Mouse (Mus musculus): ENCODE results near the gene Kcnj9. TPM values are rescaled to one million over a fixed set of nuclear protein-coding genes. Genes with fewer than 3 reads are reported as not detected.

The Kcnj9 gene
- polyA plus RNA-seq, 1 experiment from 2014 or later, result 5.6 TPM

- Histone ChIP-seq H3K27ac (ENCODE audit: low read depth, low read length) (no peak overlapping the region), H3K4me3 (ENCODE audit: low read length) (no peak overlapping the region), H3K4me1 (ENCODE audit: control insufficient read depth, insufficient read depth, low read depth, low read length) (no peaks in the 10 kb centered on the region), H3K9me3 (ENCODE audit: control insufficient read depth, low read length) (no peaks in the 10 kb centered on the region), H3K9ac (ENCODE audit: low read depth, low read length) (no peak overlapping the region), H3K36me3 (ENCODE audit: control insufficient read depth, insufficient read depth, low read length) (no peaks in the 10 kb centered on the region), H3K4me2 (ENCODE audit: low read length) (no peak overlapping the region), H3K27me3 (replicated peaks; ENCODE audit: control insufficient read depth, insufficient read depth, low read length) (no peaks in the 10 kb centered on the region)
- WGBS, result 94% methylated on average over 11 of the region's 13 CpGs
- ATAC-seq, result no peak
These were observed 50.8 kb downstream of the Kcnj9 start for GRCm38 (mm10) chr1:172278328-172278727.

GRCm38 (mm10) chr1:172277172-172277571 lies 51.9 kb downstream of the Kcnj9 start:
- Histone ChIP-seq H3K4me3 (ENCODE audit: low read length) (no peak overlapping the region), H3K36me3 (ENCODE audit: control insufficient read depth, insufficient read depth, low read length) (no peaks in the 10 kb centered on the region), H3K9me3 (ENCODE audit: control insufficient read depth, low read length) (no peaks in the 10 kb centered on the region), H3K4me2 (ENCODE audit: low read length) (no peak overlapping the region), H3K9ac (ENCODE audit: low read depth, low read length) (no peak overlapping the region), H3K4me1 (ENCODE audit: control insufficient read depth, insufficient read depth, low read depth, low read length) (no peaks in the 10 kb centered on the region), H3K27me3 (replicated peaks; ENCODE audit: control insufficient read depth, insufficient read depth, low read length) (no peaks in the 10 kb centered on the region), H3K27ac (ENCODE audit: low read depth, low read length) (no peak overlapping the region)
- no peak for ATAC-seq
- 78% methylated on average over 3 of the region's 3 CpGs for WGBS

- no peaks in the 10 kb centered on the region for H3K9me3 ChIP-seq (ENCODE audit: control insufficient read depth, low read length)
- 0 out of 2 replicates have a peak, but pooled peaks cover 2% of the 10 kb centered on the region for H3K4me1 ChIP-seq (ENCODE audit: control insufficient read depth, insufficient read depth, low read depth, low read length)
- H3K9ac ChIP-seq (ENCODE audit: low read depth, low read length), result no peak overlapping the region
- 72% methylated on average over 5 of the region's 5 CpGs for WGBS
- no peak overlapping the region for H3K27ac ChIP-seq (ENCODE audit: low read depth, low read length)
- H3K36me3 ChIP-seq (ENCODE audit: control insufficient read depth, insufficient read depth, low read length), result no peaks in the 10 kb centered on the region
- ATAC-seq, result no peak
- H3K27me3 ChIP-seq (replicated peaks; ENCODE audit: control insufficient read depth, insufficient read depth, low read length), result no peaks in the 10 kb centered on the region
- H3K4me2 ChIP-seq (ENCODE audit: low read length), result no peak overlapping the region
- H3K4me3 ChIP-seq (ENCODE audit: low read length), result no peak overlapping the region
These were observed 54.6 kb downstream of the Kcnj9 start for GRCm38 (mm10) chr1:172274547-172274946.

GRCm38 (mm10) chr1:172274116-172274515 lies 55.0 kb downstream of the Kcnj9 start:
- H3K4me3 ChIP-seq (ENCODE audit: low read length), result no peak overlapping the region
- H3K9me3 ChIP-seq (ENCODE audit: control insufficient read depth, low read length), result no peaks in the 10 kb centered on the region
- H3K27ac ChIP-seq (ENCODE audit: low read depth, low read length), result no peak overlapping the region
- H3K27me3 ChIP-seq (replicated peaks; ENCODE audit: control insufficient read depth, insufficient read depth, low read length), result no peaks in the 10 kb centered on the region
- H3K36me3 ChIP-seq (ENCODE audit: control insufficient read depth, insufficient read depth, low read length), result no peaks in the 10 kb centered on the region
- 0 out of 2 replicates have a peak, but pooled peaks cover 2% of the 10 kb centered on the region for H3K4me1 ChIP-seq (ENCODE audit: control insufficient read depth, insufficient read depth, low read depth, low read length)
- no peak for ATAC-seq
- no peak overlapping the region for H3K9ac ChIP-seq (ENCODE audit: low read depth, low read length)
- 74% methylated on average over 5 of the region's 5 CpGs for WGBS
- H3K4me2 ChIP-seq (ENCODE audit: low read length), result no peak overlapping the region

- Histone ChIP-seq H3K4me1 (ENCODE audit: control insufficient read depth, insufficient read depth, low read depth, low read length) (0 out of 2 replicates have a peak, but pooled peaks cover 2% of the 10 kb centered on the region), H3K4me3 (ENCODE audit: low read length) (no peak overlapping the region), H3K36me3 (ENCODE audit: control insufficient read depth, insufficient read depth, low read length) (no peaks in the 10 kb centered on the region), H3K9me3 (ENCODE audit: control insufficient read depth, low read length) (no peaks in the 10 kb centered on the region), H3K4me2 (ENCODE audit: low read length) (no peak overlapping the region), H3K27ac (ENCODE audit: low read depth, low read length) (no peak overlapping the region), H3K27me3 (replicated peaks; ENCODE audit: control insufficient read depth, insufficient read depth, low read length) (no peaks in the 10 kb centered on the region), H3K9ac (ENCODE audit: low read depth, low read length) (no peak overlapping the region)
- WGBS, result 90% methylated on average over 6 of the region's 6 CpGs
- ATAC-seq, result no peak
These were observed 55.7 kb downstream of the Kcnj9 start for GRCm38 (mm10) chr1:172273386-172273785.

GRCm38 (mm10) chr1:172271765-172272164 lies 57.4 kb downstream of the Kcnj9 start:
- H3K4me2 ChIP-seq (ENCODE audit: low read length), result no peak overlapping the region; the same call in 1 of the 2 replicates
- H3K36me3 ChIP-seq (ENCODE audit: control insufficient read depth, insufficient read depth, low read length), result no peaks in the 10 kb centered on the region
- H3K27ac ChIP-seq (ENCODE audit: low read depth, low read length), result no peak overlapping the region; the same call in 1 of the 2 replicates
- no peaks in the 10 kb centered on the region for H3K27me3 ChIP-seq (replicated peaks; ENCODE audit: control insufficient read depth, insufficient read depth, low read length)
- 39% methylated on average over 10 of the region's 10 CpGs for WGBS
- H3K4me3 ChIP-seq (ENCODE audit: low read length), result no peak overlapping the region
- 0 out of 2 replicates have a peak, but pooled peaks cover 2% of the 10 kb centered on the region for H3K4me1 ChIP-seq (ENCODE audit: control insufficient read depth, insufficient read depth, low read depth, low read length)
- peak; percentile 90 for ATAC-seq
- no peaks in the 10 kb centered on the region for H3K9me3 ChIP-seq (ENCODE audit: control insufficient read depth, low read length)
- no peak overlapping the region for H3K9ac ChIP-seq (ENCODE audit: low read depth, low read length)

- Histone ChIP-seq H3K27ac (ENCODE audit: low read depth, low read length) (no peak overlapping the region; the same call in 1 of the 2 replicates), H3K4me2 (ENCODE audit: low read length) (no peak overlapping the region), H3K36me3 (ENCODE audit: control insufficient read depth, insufficient read depth, low read length) (no peaks in the 10 kb centered on the region), H3K27me3 (replicated peaks; ENCODE audit: control insufficient read depth, insufficient read depth, low read length) (no peaks in the 10 kb centered on the region), H3K4me3 (ENCODE audit: low read length) (no peak overlapping the region), H3K4me1 (ENCODE audit: control insufficient read depth, insufficient read depth, low read depth, low read length) (0 out of 2 replicates have a peak, but pooled peaks cover 2% of the 10 kb centered on the region), H3K9ac (ENCODE audit: low read depth, low read length) (no peak overlapping the region), H3K9me3 (ENCODE audit: control insufficient read depth, low read length) (no peaks in the 10 kb centered on the region)
- ATAC-seq, result peak; percentile 25; the same call in 1 of the 2 replicates
- 61% methylated on average over 3 of the region's 3 CpGs for WGBS
These were observed 57.9 kb downstream of the Kcnj9 start for GRCm38 (mm10) chr1:172271208-172271607.

Other genes with a start within 250 kb of the Kcnj9 start
- 181 and 214 TPM in 2 replicates for gene Copa, start 246.8 kb downstream of the Kcnj9 start, polyA plus RNA-seq (2015; fragmentation: Nextera tagmentation; extraction: Ambion mirVana)
- 110 and 121 TPM in 2 replicates for gene Ncstn, start 246.5 kb downstream of the Kcnj9 start, polyA plus RNA-seq (2015; fragmentation: Nextera tagmentation; extraction: Ambion mirVana)
- 169 and 173 TPM in 2 replicates for gene Pex19, start 202.6 kb downstream of the Kcnj9 start, polyA plus RNA-seq (2015; fragmentation: Nextera tagmentation; extraction: Ambion mirVana)
- 86.6 and 91.6 TPM in 2 replicates for gene Dcaf8, start 181.2 kb downstream of the Kcnj9 start, polyA plus RNA-seq (2015; fragmentation: Nextera tagmentation; extraction: Ambion mirVana)
- 538 and 563 TPM in 2 replicates for gene Pea15a, start 122.5 kb downstream of the Kcnj9 start, polyA plus RNA-seq (2015; fragmentation: Nextera tagmentation; extraction: Ambion mirVana)
- gene Casq1, start 109.5 kb downstream of the Kcnj9 start, polyA plus RNA-seq (2015; fragmentation: Nextera tagmentation; extraction: Ambion mirVana), result 1.5 and 5.5 TPM in 2 replicates
- gene Atp1a4, start 70.9 kb downstream of the Kcnj9 start, polyA plus RNA-seq (2015; fragmentation: Nextera tagmentation; extraction: Ambion mirVana), result 0.06 TPM in 1 of 2 replicates, not detected in the other
- 84.7 and 88.3 TPM in 2 replicates for gene Igsf8, start 67.7 kb downstream of the Kcnj9 start, polyA plus RNA-seq (2015; fragmentation: Nextera tagmentation; extraction: Ambion mirVana)
- 96.7 and 102 TPM in 2 replicates for gene Atp1a2, start 31.3 kb downstream of the Kcnj9 start, polyA plus RNA-seq (2015; fragmentation: Nextera tagmentation; extraction: Ambion mirVana)
- gene Kcnj10, start 11.9 kb upstream of the Kcnj9 start, polyA plus RNA-seq (2015; fragmentation: Nextera tagmentation; extraction: Ambion mirVana), result 3.5 and 3.9 TPM in 2 replicates
- gene Pigm, start 47.2 kb upstream of the Kcnj9 start, polyA plus RNA-seq (2015; fragmentation: Nextera tagmentation; extraction: Ambion mirVana), result 3.1 and 3.9 TPM in 2 replicates
- gene Slamf9, start 146.0 kb upstream of the Kcnj9 start, polyA plus RNA-seq (2015; fragmentation: Nextera tagmentation; extraction: Ambion mirVana), result 0.11 and 0.23 TPM in 2 replicates
- gene Igsf9, start 152.5 kb upstream of the Kcnj9 start, polyA plus RNA-seq (2015; fragmentation: Nextera tagmentation; extraction: Ambion mirVana), result 32.9 and 42.5 TPM in 2 replicates
- gene Tagln2, start 170.7 kb upstream of the Kcnj9 start, polyA plus RNA-seq (2015; fragmentation: Nextera tagmentation; extraction: Ambion mirVana), result 71.7 and 84.9 TPM in 2 replicates
- 4.9 and 5.4 TPM in 2 replicates for gene Cfap45, start 191.5 kb upstream of the Kcnj9 start, polyA plus RNA-seq (2015; fragmentation: Nextera tagmentation; extraction: Ambion mirVana)
- gene Vsig8, start 226.6 kb upstream of the Kcnj9 start, polyA plus RNA-seq (2015; fragmentation: Nextera tagmentation; extraction: Ambion mirVana), result 0.84 and 1.2 TPM in 2 replicates